Mouse (Mus musculus) megakaryocyte, embryonic 14.5 days (primary cell): ENCODE data around the gene Gm35134. TPM values are rescaled to one million over a fixed set of nuclear protein-coding genes. Genes with fewer than 3 reads are reported as not detected.
"Not testable (repeated sequence)": the region's sequence is repeated elsewhere in the genome, so short reads cannot be mapped to it uniquely, and the experiment has no call there.

Experiments used
- H3K27me3 ChIP-seq: replicated peaks from 2 replicates; pipeline ENCODE3; 2012; ENCODE audit warnings: inconsistent platforms
- H3K36me3 ChIP-seq: replicated peaks from 2 replicates; pipeline ENCODE3; 2012; ENCODE audit warnings: low read length, inconsistent platforms, mixed read lengths
- H3K4me1 ChIP-seq: 2 replicates; pipeline ENCODE4 v1.6.1; 2012; ENCODE audit warnings: inconsistent platforms
- H3K4me3 ChIP-seq: replicated peaks from 2 replicates; pipeline ENCODE3; 2012; ENCODE audit warnings: moderate library complexity, mild to moderate bottlenecking, inconsistent platforms
- H3K9me3 ChIP-seq: 2 replicates; pipeline ENCODE4 v1.6.1; 2012; ENCODE audit warnings: inconsistent platforms
- polyA plus RNA-seq: library from polyadenylated mRNA; stranded (reverse); fragments of >175 nt; gene quantifications from 2 replicates; pipeline ENCODE4 v1.2.3, GENCODE M21; 2012; ENCODE audit warnings: low replicate concordance; ENCODE audit not compliant: insufficient read depth

Gm35134 gene
- not detected in 2 replicates for polyA plus RNA-seq

GRCm38 (mm10) chrY:19112707-19113106 lies at the start of gene Gm35134:
Gm35134 (plus strand) TSS chrY:19113007.
- not testable (repeated sequence) for H3K27me3 ChIP-seq, H3K4me1 ChIP-seq, H3K9me3 ChIP-seq, H3K36me3 ChIP-seq, H3K4me3 ChIP-seq
